Mouse (Mus musculus): Measurements from ENCODE around the gene Scyl1. TPM values are rescaled to one million over a fixed set of nuclear protein-coding genes. Genes with fewer than 3 reads are reported as not detected.

Scyl1 gene
- total RNA-seq, 2 experiments from 2014 or later: 74.1 to 80.9 TPM

- TF ChIP-seq CTCF (conservative IDR thresholded peaks at IDR 0.05): no peak
- Histone ChIP-seq H3K4me3 (no peak overlapping the region), H3K27ac (no peak overlapping the region)
- DNase-seq (ENCODE audit: low spot score in 2 of 2): no peak
These were observed 59.2 kb downstream of the Scyl1 start for GRCm38 (mm10) chr19:5711907-5712460.

DNA sequence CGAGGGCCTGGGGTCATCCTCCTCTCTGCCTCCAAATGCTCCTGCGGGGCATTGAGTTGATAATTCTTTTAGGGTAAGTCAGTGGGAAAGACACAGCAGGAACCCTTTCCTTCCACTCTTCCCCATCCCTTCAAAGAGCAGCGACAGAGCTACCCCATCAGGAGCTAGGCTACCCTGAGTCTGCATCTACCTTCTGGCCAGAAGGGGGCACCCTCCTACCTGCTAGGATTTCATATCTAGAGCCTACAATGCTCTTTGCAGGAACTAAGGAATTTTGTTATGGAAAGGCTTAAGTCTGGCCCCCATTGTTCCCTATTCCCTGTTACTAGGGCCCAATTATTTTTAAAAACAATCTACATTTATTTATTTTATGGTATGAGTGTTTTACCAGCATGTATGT, 60.0 kb downstream of the Scyl1 start:
- peak; percentile 92 for TF ChIP-seq CTCF (conservative IDR thresholded peaks at IDR 0.05)
- no peak overlapping the region for H3K4me3 ChIP-seq
- no peak overlapping the region for H3K27ac ChIP-seq
- DNase-seq (ENCODE audit: low spot score in 2 of 2): peak; percentile 77

GRCm38 (mm10) chr19:5710581-5710980, 60.6 kb downstream of the Scyl1 start:
- TF ChIP-seq CTCF (conservative IDR thresholded peaks at IDR 0.05): no peak
- DNase-seq (ENCODE audit: low spot score in 2 of 2): no peak
- Histone ChIP-seq H3K27ac (no peak overlapping the region), H3K4me3 (no peak overlapping the region)

GRCm38 (mm10) chr19:5710068-5710467, 61.2 kb downstream of the Scyl1 start:
- no peak for DNase-seq (ENCODE audit: low spot score in 2 of 2)
- Histone ChIP-seq H3K27ac (no peak overlapping the region), H3K4me3 (no peak overlapping the region)
- no peak for TF ChIP-seq CTCF (conservative IDR thresholded peaks at IDR 0.05)

Other genes starting within 250 kb of the Scyl1 start
- not detected for gene Ovol1, start 210.8 kb downstream of the Scyl1 start, total RNA-seq (2021)
- 1 to 10 TPM; 6.8 to 7.4 TPM for gene Ap5b1, start 203.4 kb downstream of the Scyl1 start, total RNA-seq (2021)
- gene Rnaseh2c, start 169.5 kb downstream of the Scyl1 start, total RNA-seq (2021): 10 to 100 TPM; 80.0 to 88.2 TPM
- 10 to 100 TPM; 82.8 to 93.0 TPM for gene Kat5, start 161.2 kb downstream of the Scyl1 start, total RNA-seq (2021)
- 10 to 100 TPM; 20.6 to 21.0 TPM for gene Rela, start 133.9 kb downstream of the Scyl1 start, total RNA-seq (2021)
- gene Sipa1, start 107.7 kb downstream of the Scyl1 start, total RNA-seq (2021): 10 to 100 TPM; 16.5 to 17.5 TPM
- 10 to 100 TPM; 20.2 to 20.4 TPM for gene Map3k11, start 82.7 kb downstream of the Scyl1 start, total RNA-seq (2021)
- gene Pcnx3, start 82.5 kb downstream of the Scyl1 start, total RNA-seq (2021): 10 to 100 TPM; 69.1 to 78.8 TPM
- under 1 TPM in 1 of 2 experiments, not detected in 1; 0.36 TPM for gene Kcnk7, start 67.1 kb downstream of the Scyl1 start, total RNA-seq (2021)
- gene Ehbp1l1, start 45.1 kb downstream of the Scyl1 start, total RNA-seq (2021): 10 to 100 TPM; 11.8 to 17.7 TPM
- gene Fam89b, start 41.8 kb downstream of the Scyl1 start, total RNA-seq (2021): 10 to 100 TPM; 26.5 to 29.4 TPM
- gene Ltbp3, start 30.5 kb downstream of the Scyl1 start, total RNA-seq (2021): 10 to 100 TPM; 23.8 to 30.0 TPM
- 10 to 100 TPM in 1 of 2 experiments, 1 to 10 TPM in 1; 9.5 to 10.6 TPM for gene Frmd8, start 103.9 kb upstream of the Scyl1 start, total RNA-seq (2021)
- 1 to 10 TPM; 3.5 to 3.6 TPM for gene Slc25a45, start 106.4 kb upstream of the Scyl1 start, total RNA-seq (2021)
- 1 to 10 TPM; 2.5 to 3.2 TPM for gene Tigd3, start 122.7 kb upstream of the Scyl1 start, total RNA-seq (2021)
- gene Dpf2, start 141.6 kb upstream of the Scyl1 start, total RNA-seq (2021): 10 to 100 TPM; 94.1 to 95.3 TPM
- gene Cdc42ep2, start 153.4 kb upstream of the Scyl1 start, total RNA-seq (2021): 1 to 10 TPM; 3.4 to 3.8 TPM
- gene Pola2, start 192.8 kb upstream of the Scyl1 start, total RNA-seq (2021): 1 to 10 TPM; 6.2 to 6.6 TPM
- not detected for gene Slc22a20, start 214.7 kb upstream of the Scyl1 start, total RNA-seq (2021)
- 10 to 100 TPM; 28.2 to 29.9 TPM for gene Capn1, start 244.5 kb upstream of the Scyl1 start, total RNA-seq (2021)